Mouse (Mus musculus): ENCODE results near the gene Sos1.

The Sos1 gene

DNA sequence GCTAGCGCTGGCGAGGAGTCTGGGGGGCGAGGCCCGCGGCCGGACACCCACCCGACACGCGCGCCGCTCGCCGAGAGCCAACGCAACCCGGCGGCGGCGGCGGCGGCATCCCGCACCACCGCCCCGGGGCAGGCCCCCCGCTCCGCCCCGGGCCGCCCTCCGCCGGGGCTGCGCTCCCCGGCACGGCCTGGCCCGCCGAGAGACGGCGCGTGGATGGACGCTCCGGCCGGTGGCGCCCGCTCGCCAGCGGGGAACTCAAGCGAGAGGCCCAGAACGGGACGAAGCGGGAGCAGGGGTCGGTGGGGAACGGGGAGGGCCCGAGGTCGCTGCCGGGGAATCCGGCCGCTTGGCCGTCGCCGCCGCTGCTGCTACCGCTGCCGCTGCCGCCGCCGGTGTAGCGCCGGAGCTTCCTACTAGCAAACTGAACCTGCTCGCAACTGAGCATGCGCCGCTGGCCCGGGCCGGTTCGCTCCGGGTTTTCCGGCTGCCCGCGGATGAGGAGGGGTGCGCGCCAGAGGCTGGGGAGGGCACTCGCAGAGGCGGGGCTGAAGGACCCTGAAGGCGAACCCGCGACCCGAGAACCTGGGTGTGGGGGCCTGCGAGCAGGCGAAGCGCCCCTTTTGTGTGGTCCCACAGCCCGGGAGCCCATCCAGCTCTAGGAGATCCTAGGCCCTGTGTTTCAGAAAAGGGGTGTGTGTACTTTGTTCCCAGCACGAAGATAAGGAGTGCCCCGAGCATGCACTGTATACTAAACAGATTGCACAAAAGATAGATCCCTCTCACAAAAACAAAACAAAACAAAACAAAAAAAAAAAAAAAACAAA is at the start of gene Sos1:
Gene Sos1, minus strand, starts transcription at position 423 of the 824 bp plus-strand sequence.
- peak; percentile 98 for DNase-seq

GRCm38 (mm10) chr17:80523231-80523630 is 43.0 kb upstream of the Sos1 start:
- DNase-seq, result no peak

DNA sequence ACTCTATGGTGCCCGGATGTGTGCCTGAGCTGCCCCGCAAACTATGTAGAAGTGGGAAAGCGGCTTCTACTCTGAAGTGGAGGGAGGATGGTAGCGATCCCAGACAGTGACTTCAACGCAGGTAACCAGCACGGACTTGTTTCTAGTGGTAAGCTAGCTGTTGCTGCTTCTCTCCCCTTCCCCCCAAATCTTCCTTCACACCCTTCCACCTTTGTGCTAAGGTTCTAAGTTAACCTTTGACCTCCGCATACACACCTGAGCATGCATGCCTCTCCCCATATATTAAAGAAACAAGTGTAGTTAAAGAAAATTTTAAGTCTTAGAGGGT is 41.9 kb upstream of the Sos1 start:
- peak; percentile 22 for DNase-seq

DNA sequence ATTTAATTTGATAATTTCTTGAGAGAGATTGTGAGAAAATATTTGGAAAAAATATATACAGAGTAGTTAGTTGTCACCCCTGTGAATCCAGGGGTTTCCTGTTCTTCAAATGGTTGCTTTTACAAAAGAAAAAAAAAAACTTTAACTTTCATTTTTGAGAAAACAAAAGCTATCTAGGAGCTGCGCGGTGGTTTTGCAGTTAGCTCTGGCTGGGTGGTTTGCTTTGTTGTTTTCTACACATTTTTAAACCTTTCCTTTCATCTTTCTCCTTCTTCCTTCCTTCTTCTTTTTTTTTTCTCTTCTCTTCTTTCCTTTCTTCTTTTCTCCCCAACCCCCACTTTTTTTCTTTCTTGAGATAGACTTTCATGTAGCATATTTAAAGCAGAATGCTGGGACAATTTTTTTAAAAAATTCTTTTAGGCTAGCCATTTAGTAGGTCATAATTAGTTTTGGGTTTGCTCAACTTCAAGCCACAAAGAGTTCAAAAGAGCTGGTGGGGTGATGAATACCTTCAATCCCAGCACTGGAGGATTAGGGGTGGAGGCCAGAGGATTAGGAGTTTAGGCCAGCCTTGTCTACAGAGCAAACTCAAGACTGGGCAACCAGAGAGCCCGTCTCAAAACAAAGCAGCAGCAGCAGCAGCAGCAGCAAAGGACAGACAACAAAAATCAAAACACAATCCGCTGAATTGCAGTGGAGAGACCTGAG is 41.4 kb upstream of the Sos1 start:
- DNase-seq, result no peak

GRCm38 (mm10) chr17:80520537-80520936 is 40.3 kb upstream of the Sos1 start:
- DNase-seq, result no peak

- DNase-seq, result no peak
Measured at GRCm38 (mm10) chr17:80518811-80519210, 38.6 kb upstream of the Sos1 start.

- no peak for DNase-seq
Measured at GRCm38 (mm10) chr17:80517244-80517643, 37.0 kb upstream of the Sos1 start.

GRCm38 (mm10) chr17:80515956-80516355 is 35.7 kb upstream of the Sos1 start:
- no peak for DNase-seq

DNA sequence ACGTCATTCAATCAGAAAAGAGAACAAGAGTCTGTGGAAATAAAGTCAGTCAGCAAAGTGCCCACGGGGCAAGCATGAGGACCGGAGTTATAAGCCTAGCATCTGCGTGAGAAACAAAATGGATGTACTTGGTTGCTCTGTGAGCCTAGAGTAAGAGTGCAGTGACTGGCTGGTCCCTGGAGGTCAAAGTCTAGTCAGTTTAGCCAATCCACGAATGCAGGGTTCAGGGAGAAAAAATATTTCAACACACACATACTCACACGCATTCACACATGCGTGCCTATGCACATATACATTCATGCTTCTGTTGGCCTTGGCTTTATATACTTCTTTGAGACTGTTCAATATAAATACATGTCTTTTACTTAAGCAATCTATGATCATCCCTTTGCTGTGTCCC is 35.3 kb upstream of the Sos1 start:
- DNase-seq, result no peak

- no peak for DNase-seq
Measured at GRCm38 (mm10) chr17:80513766-80514165, 33.5 kb upstream of the Sos1 start.

DNA sequence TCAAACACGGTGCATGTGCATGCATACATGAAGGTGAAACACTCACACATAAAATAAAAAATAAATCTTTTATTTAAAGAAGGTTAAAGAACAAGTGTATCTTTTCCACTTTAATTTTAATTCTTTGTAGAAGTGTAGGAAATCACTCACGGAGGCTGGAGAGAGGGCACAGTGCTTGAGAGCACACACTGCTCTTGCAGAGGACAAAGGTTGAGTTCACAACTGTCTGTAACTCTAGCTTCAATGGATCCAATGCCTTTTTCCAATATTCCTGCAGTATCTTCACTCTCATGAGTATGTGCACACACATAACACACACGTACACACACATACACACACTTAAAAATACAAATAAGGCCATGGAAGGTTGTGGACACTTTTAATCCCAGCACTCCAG is 30.2 kb upstream of the Sos1 start:
- DNase-seq, result no peak

DNA sequence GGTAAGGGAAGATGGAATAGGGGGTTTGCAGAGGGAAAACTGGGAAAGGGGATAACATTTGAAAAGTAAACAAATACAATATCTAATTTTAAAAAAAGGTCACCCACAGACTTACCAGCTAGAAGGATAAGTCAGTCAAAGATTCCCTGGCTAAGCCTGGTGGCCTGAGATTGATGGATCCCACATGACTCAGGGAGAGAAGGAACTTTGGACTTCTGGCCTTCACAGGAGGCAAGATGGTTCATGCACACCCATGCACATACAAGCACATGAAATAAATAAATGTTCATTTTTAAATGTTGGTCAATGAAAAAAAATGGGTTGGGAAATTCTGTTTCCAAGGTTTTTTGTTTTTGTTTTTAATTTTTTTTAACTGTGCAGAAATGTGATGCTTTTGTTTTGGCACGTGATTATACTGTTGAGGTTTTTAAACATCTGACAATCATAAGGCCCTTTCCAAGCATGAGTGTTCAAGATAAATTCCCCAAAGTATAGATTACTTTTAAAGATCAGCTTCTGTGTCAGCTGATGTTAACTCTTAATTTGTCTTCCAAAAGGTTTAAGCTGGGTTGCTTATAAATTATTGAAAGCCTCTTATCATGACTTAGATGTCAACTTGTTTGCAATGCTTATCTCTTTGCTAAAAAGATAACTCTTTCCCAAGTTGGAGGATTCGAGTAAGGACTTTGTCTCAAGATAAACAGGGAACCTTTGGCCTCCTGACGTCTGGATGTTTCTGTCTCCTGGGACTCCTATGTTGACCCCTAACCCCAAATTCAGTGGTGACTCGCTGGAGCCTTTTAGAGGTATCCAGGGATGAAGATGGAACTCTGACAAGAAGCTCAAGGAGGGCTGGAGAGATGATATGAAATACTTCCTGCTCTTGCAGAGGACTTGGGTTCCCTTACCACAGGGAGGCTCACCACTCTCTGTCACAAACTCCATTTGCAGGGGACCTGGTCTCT is 29.5 kb upstream of the Sos1 start:
- DNase-seq, result no peak

DNA sequence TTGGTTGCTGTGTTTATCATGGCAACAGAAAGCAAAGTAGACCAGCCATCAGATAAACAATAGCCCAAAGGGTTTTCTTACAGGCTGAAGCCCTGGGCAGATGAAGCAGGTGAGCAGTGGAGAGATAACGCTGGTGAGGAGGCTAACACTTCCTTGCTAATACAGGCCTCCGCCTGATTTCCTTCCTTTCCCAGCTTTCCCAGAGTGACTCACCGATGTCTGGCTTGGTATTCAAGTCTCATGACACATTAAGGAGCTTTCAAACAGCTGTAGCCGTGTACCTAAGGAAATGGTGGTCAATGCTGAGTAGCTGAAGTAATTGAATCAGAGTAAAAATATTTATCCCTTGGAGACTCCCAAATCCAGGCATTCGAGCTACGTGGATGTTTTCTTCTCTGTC is 25.5 kb upstream of the Sos1 start:
- no peak for DNase-seq

GRCm38 (mm10) chr17:80505342-80505741 is 25.1 kb upstream of the Sos1 start:
- DNase-seq, result no peak

- DNase-seq, result no peak
Measured at GRCm38 (mm10) chr17:80501805-80502172, 21.5 kb upstream of the Sos1 start.

DNA sequence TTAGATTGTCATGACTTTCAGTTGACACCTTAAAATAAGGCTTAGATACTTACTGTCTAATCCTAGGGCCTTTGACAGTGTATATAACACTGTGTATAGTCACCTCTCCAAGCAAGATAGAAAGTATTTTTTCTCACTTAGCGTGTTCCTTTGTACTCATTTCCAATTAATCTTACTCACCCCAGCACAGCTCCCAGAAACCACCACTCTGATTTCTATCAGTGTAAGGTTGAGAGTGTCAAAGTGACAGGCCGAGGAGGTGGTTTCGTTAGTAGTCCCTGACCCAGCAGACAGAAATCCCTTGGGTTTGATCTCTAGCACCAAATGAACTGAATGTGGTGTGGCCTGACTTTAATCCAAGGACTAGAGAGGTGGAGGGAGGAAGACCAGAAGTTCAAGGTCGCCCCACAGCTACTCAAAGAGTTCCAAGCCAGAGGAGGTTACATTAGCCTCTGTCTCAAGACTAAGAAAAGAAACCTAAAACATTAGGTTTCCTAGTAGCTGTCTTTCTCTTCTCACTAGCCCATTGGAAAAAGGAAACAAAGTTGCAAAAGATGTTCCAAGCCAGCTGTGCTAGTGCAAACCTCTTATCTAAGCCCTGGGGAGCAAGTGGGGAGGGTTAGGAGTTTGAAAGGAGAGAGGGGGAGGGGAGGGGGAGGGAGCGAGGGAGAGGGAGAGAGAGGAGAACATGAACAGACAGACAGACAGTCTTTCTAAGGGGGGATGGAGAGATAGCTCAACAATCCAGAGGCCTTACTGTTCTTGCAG is 21.0 kb upstream of the Sos1 start:
- peak; percentile 9 for DNase-seq

- DNase-seq, result no peak
Measured at GRCm38 (mm10) chr17:80500025-80500424, 19.8 kb upstream of the Sos1 start.

DNA sequence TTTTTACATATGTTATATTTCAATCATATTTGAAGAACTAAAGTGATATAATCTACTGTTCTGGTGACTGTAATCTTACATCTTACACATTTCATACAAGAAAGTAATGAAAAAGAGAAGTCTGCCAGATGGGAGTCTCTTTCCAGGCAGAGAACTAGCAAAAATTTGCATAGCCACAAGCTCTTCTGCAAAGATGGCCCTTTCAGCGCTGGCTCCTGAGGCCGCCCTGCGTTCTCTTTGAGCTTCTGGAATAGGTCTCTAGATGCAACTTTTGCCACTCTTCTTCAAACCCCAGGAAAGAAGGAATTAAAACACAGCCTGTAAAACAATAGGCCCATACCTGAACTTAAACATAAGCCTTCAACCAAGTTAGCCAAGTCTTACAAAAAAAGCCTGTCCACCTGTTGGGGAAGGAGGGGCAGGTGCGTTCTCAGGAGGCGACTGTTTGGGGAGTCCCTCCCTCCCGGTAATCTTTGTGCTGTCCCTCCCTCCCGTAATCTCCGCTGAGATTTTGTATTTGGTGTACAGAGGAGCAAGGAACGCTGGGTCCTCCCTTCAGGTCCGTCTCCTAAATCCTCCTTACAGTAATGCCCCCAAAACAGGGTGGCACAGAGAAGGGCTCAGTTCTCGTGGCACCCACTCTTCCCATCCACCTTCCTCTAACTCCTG is 18.5 kb upstream of the Sos1 start:
- DNase-seq, result no peak

- DNase-seq, result no peak
Measured at GRCm38 (mm10) chr17:80497183-80497601, 16.9 kb upstream of the Sos1 start.

DNA sequence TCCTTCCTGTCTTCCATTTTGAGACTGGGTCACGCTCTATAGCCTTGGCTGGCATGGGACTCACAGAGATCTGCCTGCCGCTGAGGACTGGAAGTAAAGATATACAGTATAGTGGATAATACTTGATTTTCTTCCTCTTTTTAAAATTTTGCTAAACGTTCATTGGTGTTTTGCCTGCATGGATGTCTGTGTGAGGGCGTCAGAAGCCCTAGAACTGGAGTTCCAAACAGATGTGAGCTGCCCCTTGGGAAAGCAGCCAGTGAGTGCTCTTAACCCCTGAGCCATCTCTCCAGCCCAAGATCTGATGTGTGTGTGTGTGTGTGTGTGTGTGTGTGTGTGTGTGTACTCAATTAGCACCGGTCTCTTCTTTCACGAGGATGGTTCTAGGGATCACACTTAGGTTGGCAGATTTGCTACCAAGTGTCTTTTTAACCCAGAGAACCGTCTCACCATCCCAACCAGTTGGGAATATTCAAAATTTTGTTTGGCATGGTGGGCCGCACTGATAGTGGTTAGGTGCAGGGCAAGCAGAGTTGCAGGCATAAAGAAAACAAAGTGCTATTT is 16.4 kb upstream of the Sos1 start:
- no peak for DNase-seq

DNA sequence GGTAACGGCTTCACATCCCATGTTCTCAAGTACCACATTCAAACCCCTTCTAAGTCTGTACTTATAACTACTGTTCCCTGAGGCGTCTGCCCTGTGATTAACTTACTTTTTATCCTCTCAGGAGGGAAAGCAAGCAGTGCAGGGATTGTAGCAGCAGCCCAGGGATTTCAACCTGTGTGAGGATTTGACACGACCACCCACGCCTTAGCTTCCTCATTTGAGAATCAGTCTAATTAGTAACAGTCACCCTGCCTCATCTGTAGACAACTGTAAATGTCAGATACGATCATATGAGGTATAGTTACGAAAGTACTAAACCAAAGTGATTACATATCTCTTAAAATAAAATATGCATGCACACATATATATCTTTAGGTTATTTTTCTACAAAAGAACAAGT is 15.9 kb upstream of the Sos1 start:
- no peak for DNase-seq

DNA sequence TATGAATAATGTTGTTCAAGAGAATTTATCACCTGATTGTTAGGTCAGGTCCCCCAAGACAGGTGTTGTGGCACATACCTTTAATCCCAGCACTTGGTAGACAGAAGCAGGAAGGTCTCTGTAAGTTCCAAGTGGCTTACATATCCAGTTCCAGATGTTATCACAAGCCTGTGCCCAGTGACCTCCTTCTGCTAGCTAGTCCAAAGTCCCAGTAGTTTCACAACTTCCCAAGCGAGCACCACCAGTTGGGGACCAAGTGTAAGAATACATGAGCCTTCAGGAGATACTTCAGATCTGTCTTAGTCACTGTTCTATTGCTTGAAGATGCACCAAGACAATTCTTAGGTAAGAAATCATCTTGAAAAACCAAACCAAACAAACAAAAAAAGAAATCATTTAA is 13.6 kb upstream of the Sos1 start:
- no peak for DNase-seq
